13 mouse cellular contexts compared by ENCODE assay signal in genomic region chr16:23498691-23499131, GRCm38 (mm10). TPM values are rescaled to one million over a fixed set of nuclear protein-coding genes. Genes with fewer than 3 reads are reported as not detected.
DNase-seq lines count a peak whose midpoint lies in the region; ATAC-seq and TF ChIP-seq lines count a peak whose summit lies in the region.
"Had no signal": no experiment of that assay in that cellular context is flagged by ENCODE, and none has a peak within 500 bp of the region (broad histone marks: within the 10 kb centered on the region; RNA-seq: fewer than 3 reads in every experiment).

No protein-coding gene starts in this region.

- no peak overlapping the region for H3K4me2 ChIP-seq in hindbrain, embryonic 12.5 days (replicated peaks)
- H3K4me2 ChIP-seq in heart, embryonic 12.5 days, result peak overlapping the region; percentile 59
- peak overlapping the region; percentile 14; the same call in 1 of the 2 replicates for H3K4me2 ChIP-seq in liver, postnatal 0 days (ENCODE audit: low read depth, low read length)
- H3K4me2 ChIP-seq: embryonic facial prominence, embryonic 15.5 days; neural tube, embryonic 12.5 days had no signal

- WGBS in hindbrain, embryonic 12.5 days, result 74% methylated on average over 7 of the region's 7 CpGs
- WGBS in hindbrain, embryonic 10.5 days, result 77% methylated on average over 7 of the region's 7 CpGs
- WGBS in heart, embryonic 12.5 days, result 12% methylated on average over 7 of the region's 7 CpGs
- 41% methylated on average over 7 of the region's 7 CpGs for WGBS in liver, postnatal 0 days (ENCODE audit: insufficient replicate concordance)

- no peaks in the 10 kb centered on the region; the same call in 1 of the 2 replicates for H3K27me3 ChIP-seq in hindbrain, embryonic 12.5 days
- peaks cover 54% of the 10 kb centered on the region for H3K27me3 ChIP-seq in hindbrain, embryonic 10.5 days (ENCODE audit: insufficient read depth, poor library complexity, severe bottlenecking)
- peaks cover 13% of the 10 kb centered on the region for H3K27me3 ChIP-seq in heart, embryonic 12.5 days (replicated peaks)
- no peaks in the 10 kb centered on the region for H3K27me3 ChIP-seq in liver, postnatal 0 days (ENCODE audit: insufficient read depth, low read length)
- H3K27me3 ChIP-seq: embryonic facial prominence, embryonic 15.5 days; neural tube, embryonic 12.5 days had no signal

- peaks cover 12% of the 10 kb centered on the region for H3K36me3 ChIP-seq in hindbrain, embryonic 12.5 days
- no peaks in the 10 kb centered on the region for H3K36me3 ChIP-seq in hindbrain, embryonic 10.5 days
- H3K36me3 ChIP-seq in heart, embryonic 12.5 days, result no peaks in the 10 kb centered on the region
- peaks cover 4% of the 10 kb centered on the region; the same call in 1 of the 2 replicates for H3K36me3 ChIP-seq in liver, postnatal 0 days (replicated peaks; ENCODE audit: insufficient read depth, low read length)
- H3K36me3 ChIP-seq: embryonic facial prominence, embryonic 15.5 days had no signal

- peaks cover 22% of the 10 kb centered on the region for H3K4me1 ChIP-seq in hindbrain, embryonic 12.5 days
- H3K4me1 ChIP-seq in hindbrain, embryonic 10.5 days (replicated peaks), result peaks cover 36% of the 10 kb centered on the region
- H3K4me1 ChIP-seq in heart, embryonic 12.5 days (replicated peaks), result peaks cover 69% of the 10 kb centered on the region
- peaks cover 55% of the 10 kb centered on the region for H3K4me1 ChIP-seq in liver, postnatal 0 days (ENCODE audit: insufficient read depth)
- H3K4me1 ChIP-seq: embryonic facial prominence, embryonic 15.5 days had no signal

- no peak overlapping the region for H3K4me3 ChIP-seq in hindbrain, embryonic 12.5 days
- H3K4me3 ChIP-seq in hindbrain, embryonic 10.5 days, result no peak overlapping the region
- peak overlapping the region; percentile 1 for H3K4me3 ChIP-seq in heart, embryonic 12.5 days
- no peak overlapping the region for H3K4me3 ChIP-seq in liver, postnatal 0 days (ENCODE audit: low read depth, low read length)
- H3K4me3 ChIP-seq: embryonic facial prominence, embryonic 15.5 days; neural tube, embryonic 12.5 days had no signal

- ATAC-seq in hindbrain, embryonic 12.5 days (ENCODE audit: low FRiP score), result no peak
- ATAC-seq in heart, embryonic 12.5 days (ENCODE audit: insufficient number of reproducible peaks, low FRiP score), result peak; percentile 34; the same call in 1 of the 2 replicates
- ATAC-seq in liver, postnatal 0 days, result no peak
- ATAC-seq: CD4-positive, CD25-positive, alpha-beta regulatory T cell, adult 4 months had no signal

- TF ChIP-seq EP300 in liver, postnatal 0 days (IDR thresholded peaks at IDR 0.05; ENCODE audit: low read depth), result no peak

- H3K9ac ChIP-seq in hindbrain, embryonic 12.5 days, result no peak overlapping the region
- no peak overlapping the region for H3K9ac ChIP-seq in heart, embryonic 12.5 days
- H3K9ac ChIP-seq in liver, postnatal 0 days (replicated peaks), result no peak overlapping the region
- H3K9ac ChIP-seq: embryonic facial prominence, embryonic 15.5 days; neural tube, embryonic 12.5 days had no signal

- peak overlapping the region; percentile 44 for H3K27ac ChIP-seq in hindbrain, embryonic 12.5 days
- H3K27ac ChIP-seq in hindbrain, embryonic 10.5 days, result no peak overlapping the region
- H3K27ac ChIP-seq in heart, embryonic 12.5 days (ENCODE audit: poor library complexity, severe bottlenecking), result peak overlapping the region; percentile 85
- peak overlapping the region; percentile 82 for H3K27ac ChIP-seq in liver, postnatal 0 days (ENCODE audit: low read depth)
- H3K27ac ChIP-seq: embryonic facial prominence, embryonic 15.5 days; neural tube, embryonic 12.5 days had no signal

- H3K9me3 ChIP-seq in hindbrain, embryonic 12.5 days (replicated peaks), result no peaks in the 10 kb centered on the region
- no peaks in the 10 kb centered on the region for H3K9me3 ChIP-seq in hindbrain, embryonic 10.5 days
- H3K9me3 ChIP-seq in heart, embryonic 12.5 days (replicated peaks), result no peaks in the 10 kb centered on the region
- no peaks in the 10 kb centered on the region for H3K9me3 ChIP-seq in liver, postnatal 0 days (ENCODE audit: low read length)
- H3K9me3 ChIP-seq: embryonic facial prominence, embryonic 15.5 days; neural tube, embryonic 12.5 days had no signal

- DNase-seq in hindbrain, embryonic 10.5 days (ENCODE audit: low spot score), result no peak
- peak; percentile 43 for DNase-seq in adipocyte (ENCODE audit: low spot score)
- DNase-seq in liver, postnatal 0 days, result no peak
- DNase-seq in spleen, adult 12 weeks (ENCODE audit: low spot score), result no peak
- DNase-seq in thymus, postnatal 10 days (ENCODE audit: low spot score in 2 of 2), result no peak
- no peak for DNase-seq in T-cell, adult 2 months (ENCODE audit: low spot score)
- DNase-seq: right cerebral cortex, postnatal 4 days; thymus, adult 18-20 months had no signal

- TF ChIP-seq CTCF in liver, postnatal 0 days (IDR thresholded peaks at IDR 0.05; ENCODE audit: low read depth), result no peak

RNA-seq across cellular contexts. Expression of gene Rtp4, which starts 21.4 kb away (rescaled TPM):
- polyA plus RNA-seq in hindbrain, embryonic 12.5 days (2016; fragmentation: Nextera tagmentation; extraction: Ambion mirVana), result 3.6 and 5.1 TPM in 2 replicates
- 1.2 and 1.5 TPM in 2 replicates for polyA plus RNA-seq in hindbrain, embryonic 10.5 days (2016; fragmentation: Nextera tagmentation; extraction: Ambion mirVana)
- polyA plus RNA-seq in heart, embryonic 12.5 days (2016; fragmentation: Nextera tagmentation; extraction: Ambion mirVana), result 7.4 and 8.0 TPM in 2 replicates
- 24.0 and 28.3 TPM in 2 replicates for polyA plus RNA-seq in liver, postnatal 0 days (2015; fragmentation: Nextera tagmentation; extraction: Ambion mirVana)

RNA-seq across cellular contexts. Expression of gene Masp1, which starts 21.9 kb away (rescaled TPM):
- polyA plus RNA-seq in hindbrain, embryonic 12.5 days (2016; fragmentation: Nextera tagmentation; extraction: Ambion mirVana), result 29.5 and 31.9 TPM in 2 replicates
- 6.2 and 19.2 TPM in 2 replicates for polyA plus RNA-seq in hindbrain, embryonic 10.5 days (2016; fragmentation: Nextera tagmentation; extraction: Ambion mirVana)
- polyA plus RNA-seq in heart, embryonic 12.5 days (2016; fragmentation: Nextera tagmentation; extraction: Ambion mirVana), result 12.4 and 14.5 TPM in 2 replicates
- 31.7 and 38.3 TPM in 2 replicates for polyA plus RNA-seq in liver, postnatal 0 days (2015; fragmentation: Nextera tagmentation; extraction: Ambion mirVana)
- polyA plus RNA-seq: CD4-positive, CD25-positive, alpha-beta regulatory T cell, adult 4 months had no signal
